Mouse (Mus musculus) midbrain, embryonic 13.5 days (tissue): ENCODE data around the gene Aox1. TPM values are rescaled to one million over a fixed set of nuclear protein-coding genes. Genes with fewer than 3 reads are reported as not detected.

Experiments used
- ATAC-seq: fragments of 200-750 bp; cut with Nextera tagmentation; 2 replicates; pipeline ENCODE4 v1.8.0; 2017; ENCODE audit warnings: mild to moderate bottlenecking, moderate TSS enrichment, moderate library complexity
- H3K27ac ChIP-seq: fragments of 300-500 bp; sonication (generic); 2 replicates; pipeline ENCODE4 v1.5.1; 2015; ENCODE audit warnings: inconsistent platforms, mild to moderate bottlenecking, moderate library complexity
- H3K27me3 ChIP-seq: fragments of 300-500 bp; sonication (generic); 2 replicates; pipeline ENCODE4 v1.6.1; 2015; ENCODE audit warnings: mild to moderate bottlenecking, inconsistent platforms
- H3K36me3 ChIP-seq: fragments of 300-500 bp; sonication (generic); 2 replicates; pipeline ENCODE4 v1.6.1; 2015; ENCODE audit warnings: mild to moderate bottlenecking, inconsistent platforms
- H3K4me1 ChIP-seq: fragments of 300-500 bp; sonication (generic); replicated peaks from 2 replicates; pipeline ENCODE4 v1.6.1; 2015; ENCODE audit warnings: inconsistent platforms
- H3K4me2 ChIP-seq: fragments of 300-500 bp; sonication (generic); replicated peaks from 2 replicates; pipeline ENCODE4 v1.6.1; 2015; ENCODE audit warnings: moderate library complexity, mild to moderate bottlenecking, inconsistent platforms
- H3K4me3 ChIP-seq: fragments of 300-500 bp; sonication (generic); replicated peaks from 2 replicates; pipeline ENCODE4 v1.5.1; 2015; ENCODE audit warnings: mild to moderate bottlenecking, inconsistent platforms
- H3K9ac ChIP-seq: fragments of 300-500 bp; sonication (generic); replicated peaks from 2 replicates; pipeline ENCODE4 v1.6.1; 2015; ENCODE audit warnings: mild to moderate bottlenecking, inconsistent platforms
- H3K9me3 ChIP-seq: fragments of 300-500 bp; sonication (generic); 2 replicates; pipeline ENCODE4 v1.6.1; 2016; ENCODE audit warnings: mild to moderate bottlenecking, inconsistent platforms
- WGBS: fragments of 180-500 bp; shearing (Covaris S2); methylation state at CpG from one replicate; pipeline ENCODE4 v1.1.7; 2015; 5-methylcytosine and 5-hydroxymethylcytosine counted together
- polyA plus RNA-seq: library from polyadenylated mRNA; unstranded; fragments of >200 nt; fragmentation: Nextera tagmentation; extraction: Ambion mirVana; gene quantifications from 2 replicates; pipeline ENCODE4 v1.2.1, GENCODE M21; 2015

Gene Aox1
- polyA plus RNA-seq, 1 experiment from 2014 or later: 0.12 TPM

DNA sequence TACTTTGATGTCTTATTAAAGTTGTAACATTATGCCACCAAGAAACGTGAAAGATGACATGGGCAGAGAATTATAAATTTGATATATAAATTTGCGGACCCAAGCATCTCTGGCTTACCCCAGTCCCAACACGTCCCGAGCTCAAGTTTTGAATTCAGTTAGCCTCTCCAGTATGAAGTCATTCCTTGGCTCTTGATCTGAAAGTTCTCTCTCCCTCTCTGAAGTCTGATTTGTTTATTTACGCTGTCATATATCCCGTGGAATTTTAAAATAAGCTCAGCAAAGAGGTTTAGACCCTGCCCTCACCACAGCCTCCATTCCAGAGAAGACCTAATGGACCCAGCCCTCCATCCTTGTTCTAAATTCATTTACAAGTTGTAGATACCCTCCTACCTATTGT is 39.5 kb downstream of the Aox1 start:
- Histone ChIP-seq H3K9ac (no peak overlapping the region), H3K9me3 (no peaks in the 10 kb centered on the region), H3K27ac (no peak overlapping the region), H3K4me3 (no peak overlapping the region), H3K4me2 (no peak overlapping the region), H3K36me3 (no peaks in the 10 kb centered on the region), H3K4me1 (peaks cover 3% of the 10 kb centered on the region; the same call in 1 of the 2 replicates), H3K27me3 (no peaks in the 10 kb centered on the region)
- ATAC-seq: no peak
- 91% methylated on average over 6 of the region's 6 CpGs for WGBS

DNA sequence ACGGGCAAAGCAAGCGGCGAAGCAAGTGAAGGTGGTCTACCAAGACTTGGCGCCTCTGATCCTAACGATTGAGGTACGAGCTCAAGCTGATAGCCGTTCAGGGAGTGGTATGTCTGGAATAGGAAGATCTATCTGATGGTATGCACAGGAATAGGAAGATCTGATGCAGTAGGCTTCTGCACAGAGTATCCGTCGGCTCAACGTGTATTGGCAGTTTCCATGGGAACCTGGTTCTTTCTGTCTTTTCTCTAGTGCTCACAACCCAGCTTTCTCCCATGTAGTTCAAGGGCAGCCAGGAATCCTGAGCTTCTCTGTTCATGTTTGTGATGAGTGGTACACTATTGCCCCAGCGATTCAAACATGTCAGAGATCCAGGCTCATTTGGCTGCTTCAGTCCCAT is 40.4 kb downstream of the Aox1 start:
- Histone ChIP-seq H3K27ac (no peak overlapping the region), H3K27me3 (no peaks in the 10 kb centered on the region), H3K4me2 (no peak overlapping the region), H3K36me3 (no peaks in the 10 kb centered on the region), H3K4me3 (no peak overlapping the region), H3K9me3 (no peaks in the 10 kb centered on the region), H3K4me1 (peaks cover 3% of the 10 kb centered on the region; the same call in 1 of the 2 replicates), H3K9ac (no peak overlapping the region)
- no peak for ATAC-seq
- WGBS: 91% methylated on average over 11 of the region's 11 CpGs

DNA sequence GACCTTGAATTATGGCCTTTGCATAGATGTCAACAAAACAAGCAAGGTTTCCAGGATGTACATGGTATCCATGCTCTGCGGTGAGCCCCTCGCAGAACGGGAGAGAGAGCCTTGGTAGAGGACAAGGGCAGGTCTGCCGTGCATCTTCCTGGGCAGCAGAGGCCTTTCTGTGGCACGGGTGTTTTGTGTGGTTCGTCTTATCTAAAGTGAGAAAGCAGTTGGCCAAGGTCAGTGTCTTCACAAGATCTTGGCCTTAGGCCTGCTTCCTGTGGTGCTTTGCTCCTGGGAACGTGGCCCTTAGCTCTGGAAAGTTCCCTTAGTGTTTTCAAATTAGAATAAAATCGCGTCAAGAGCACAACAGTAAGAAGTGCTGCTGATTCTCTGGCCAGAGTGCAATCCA is 41.3 kb downstream of the Aox1 start:
- 89% methylated on average over 9 of the region's 9 CpGs for WGBS
- Histone ChIP-seq H3K27ac (no peak overlapping the region), H3K9ac (no peak overlapping the region)

DNA sequence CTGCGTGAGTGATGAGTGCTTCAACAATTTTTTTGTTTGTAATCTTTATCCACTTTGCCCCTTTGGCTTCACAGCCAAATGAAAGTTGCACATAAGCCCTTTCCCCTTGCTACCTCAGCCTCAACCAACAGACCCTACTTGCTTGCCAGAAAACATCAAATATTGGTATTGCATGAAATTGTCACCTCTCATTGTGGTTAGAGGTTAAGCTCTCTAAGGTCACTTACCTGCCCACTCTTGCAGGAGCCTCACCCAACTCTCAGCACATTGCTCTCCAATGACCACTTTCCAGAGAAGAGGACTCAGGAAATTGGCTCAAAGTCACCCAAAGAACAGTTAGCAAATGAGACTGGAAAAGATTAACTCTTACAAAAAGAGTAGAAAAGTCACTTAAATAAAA is 41.8 kb downstream of the Aox1 start:
- Histone ChIP-seq H3K4me1 (peaks cover 3% of the 10 kb centered on the region; the same call in 1 of the 2 replicates), H3K27me3 (no peaks in the 10 kb centered on the region), H3K4me2 (no peak overlapping the region), H3K36me3 (no peaks in the 10 kb centered on the region), H3K27ac (no peak overlapping the region), H3K4me3 (no peak overlapping the region), H3K9ac (no peak overlapping the region), H3K9me3 (no peaks in the 10 kb centered on the region)
- ATAC-seq: no peak
- WGBS: 91% methylated on average over 1 of the region's 1 CpGs

More for the DNA sequence above, 41.3 kb downstream of the Aox1 start:
- no peaks in the 10 kb centered on the region for H3K36me3 ChIP-seq
- no peaks in the 10 kb centered on the region for H3K27me3 ChIP-seq
- H3K4me2 ChIP-seq: no peak overlapping the region
- H3K4me3 ChIP-seq: no peak overlapping the region
- no peaks in the 10 kb centered on the region for H3K9me3 ChIP-seq
- ATAC-seq: no peak
- H3K4me1 ChIP-seq: peaks cover 3% of the 10 kb centered on the region; the same call in 1 of the 2 replicates

DNA sequence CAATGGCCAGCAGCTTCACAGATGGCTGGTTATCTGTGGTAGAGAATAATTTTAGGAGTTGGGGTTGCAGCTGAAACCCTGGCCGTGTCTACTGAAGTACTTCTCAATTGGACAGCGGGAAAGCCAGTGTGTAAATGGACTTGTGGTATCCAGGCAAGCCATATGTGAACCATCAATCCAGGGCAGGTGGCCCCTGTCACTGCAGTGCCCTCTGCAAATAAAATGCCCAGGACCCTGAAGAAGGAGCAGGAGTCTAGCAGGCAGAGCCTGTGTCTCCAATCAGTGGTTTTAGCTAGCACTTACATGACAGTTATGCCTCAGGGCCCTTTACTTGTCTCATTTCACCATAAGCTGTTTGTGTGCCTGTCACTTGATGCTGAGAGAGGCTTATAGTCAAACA is 42.7 kb downstream of the Aox1 start:
- ATAC-seq: no peak
- WGBS: 91% methylated on average over 2 of the region's 2 CpGs
- no peaks in the 10 kb centered on the region for H3K27me3 ChIP-seq
- no peaks in the 10 kb centered on the region for H3K9me3 ChIP-seq
- no peaks in the 10 kb centered on the region for H3K36me3 ChIP-seq
- H3K4me3 ChIP-seq: no peak overlapping the region
- H3K9ac ChIP-seq: no peak overlapping the region
- H3K4me2 ChIP-seq: no peak overlapping the region
- H3K4me1 ChIP-seq: peaks cover 3% of the 10 kb centered on the region; the same call in 1 of the 2 replicates
- H3K27ac ChIP-seq: no peak overlapping the region

DNA sequence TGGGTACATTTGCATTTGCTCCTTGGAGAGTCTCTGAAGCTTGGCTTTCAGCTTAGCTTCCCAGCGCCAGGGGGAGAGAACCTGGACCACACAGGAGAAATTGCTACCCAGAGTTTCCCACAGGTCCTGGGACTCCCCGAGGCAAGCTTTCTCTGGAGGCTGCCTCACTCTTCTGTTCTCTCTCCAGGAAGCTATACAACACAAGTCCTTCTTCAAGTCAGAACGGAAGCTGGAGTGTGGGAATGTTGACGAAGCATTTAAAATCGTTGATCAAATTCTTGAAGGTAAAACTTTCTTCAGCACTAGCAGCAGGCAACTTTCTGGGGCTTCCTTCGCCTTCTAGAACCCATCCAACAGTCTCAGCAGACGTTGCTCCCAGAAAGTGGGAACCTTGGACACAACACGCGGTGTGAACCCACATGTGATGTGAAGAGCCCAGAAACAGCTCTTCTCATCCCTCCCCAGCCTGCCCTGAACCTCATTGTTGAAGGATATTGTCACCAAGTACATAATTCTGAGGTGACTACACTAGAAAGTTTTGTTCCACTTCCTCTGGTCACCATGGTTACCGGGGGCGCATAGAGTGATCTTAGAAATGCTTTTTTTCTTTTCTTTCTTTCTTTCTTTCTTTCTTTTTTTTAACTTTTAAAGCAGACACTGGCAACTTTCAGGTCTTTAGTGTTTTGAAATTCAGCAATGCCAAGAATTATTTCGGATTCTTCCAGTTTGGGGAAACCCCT is 43.4 kb downstream of the Aox1 start:
- H3K4me1 ChIP-seq: peaks cover 3% of the 10 kb centered on the region; the same call in 1 of the 2 replicates
- H3K4me2 ChIP-seq: no peak overlapping the region
- no peak overlapping the region for H3K27ac ChIP-seq
- no peak overlapping the region for H3K4me3 ChIP-seq
- no peaks in the 10 kb centered on the region for H3K27me3 ChIP-seq
- ATAC-seq: no peak
- H3K9ac ChIP-seq: no peak overlapping the region
- WGBS: 76% methylated on average over 12 of the region's 12 CpGs
- no peaks in the 10 kb centered on the region for H3K36me3 ChIP-seq
- no peaks in the 10 kb centered on the region for H3K9me3 ChIP-seq

DNA sequence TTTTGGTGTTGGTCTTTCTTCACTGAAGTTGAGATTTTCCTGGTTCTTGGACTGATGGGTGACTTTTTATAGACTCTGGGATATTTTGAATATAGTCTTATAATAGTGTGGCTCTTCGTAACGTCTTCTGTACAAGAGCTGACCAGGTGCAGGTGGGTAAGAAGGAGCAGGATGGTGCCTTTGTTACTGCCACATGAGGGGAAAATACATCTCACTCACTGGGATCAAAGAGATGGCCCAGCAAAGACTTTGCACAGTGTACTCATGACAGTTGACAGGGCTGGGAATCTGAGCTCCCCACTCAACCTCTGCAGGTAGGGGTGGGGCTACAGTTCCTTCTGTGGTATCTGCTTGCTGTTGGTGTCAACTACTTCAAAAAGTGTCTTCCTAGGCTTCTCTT is 44.5 kb downstream of the Aox1 start:
- H3K9me3 ChIP-seq: no peaks in the 10 kb centered on the region
- no peak overlapping the region for H3K4me2 ChIP-seq
- H3K9ac ChIP-seq: no peak overlapping the region
- no peak overlapping the region for H3K27ac ChIP-seq
- H3K36me3 ChIP-seq: no peaks in the 10 kb centered on the region
- H3K4me1 ChIP-seq: peaks cover 3% of the 10 kb centered on the region; the same call in 1 of the 2 replicates
- H3K4me3 ChIP-seq: no peak overlapping the region
- WGBS: 93% methylated on average over 2 of the region's 2 CpGs
- ATAC-seq: no peak
- no peaks in the 10 kb centered on the region for H3K27me3 ChIP-seq

DNA sequence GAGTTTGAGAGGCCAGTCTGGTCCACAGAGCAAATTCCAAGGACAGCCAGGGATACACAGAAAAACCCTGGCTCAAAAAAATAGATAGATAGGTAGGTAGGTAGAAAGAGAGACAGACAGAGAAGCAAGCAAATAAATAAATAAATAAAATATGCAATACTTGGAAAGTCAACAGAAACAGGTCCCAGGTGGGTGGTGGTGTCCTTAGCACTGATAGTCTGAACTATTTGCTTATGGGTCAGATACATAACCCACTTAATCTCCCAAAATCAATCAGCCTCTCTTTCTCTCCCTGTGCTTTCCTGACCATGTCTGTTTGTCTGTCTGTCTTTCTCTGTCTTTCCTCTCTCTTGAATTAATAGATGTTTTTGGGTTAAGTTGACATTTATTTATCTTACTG is 48.2 kb downstream of the Aox1 start:
- H3K9ac ChIP-seq: no peak overlapping the region
- peaks cover 2% of the 10 kb centered on the region; the same call in 1 of the 2 replicates for H3K4me1 ChIP-seq
- H3K27ac ChIP-seq: no peak overlapping the region
- H3K27me3 ChIP-seq: no peaks in the 10 kb centered on the region
- H3K4me2 ChIP-seq: no peak overlapping the region
- H3K9me3 ChIP-seq: no peaks in the 10 kb centered on the region
- no peak for ATAC-seq
- H3K4me3 ChIP-seq: no peak overlapping the region
- H3K36me3 ChIP-seq: no peaks in the 10 kb centered on the region

DNA sequence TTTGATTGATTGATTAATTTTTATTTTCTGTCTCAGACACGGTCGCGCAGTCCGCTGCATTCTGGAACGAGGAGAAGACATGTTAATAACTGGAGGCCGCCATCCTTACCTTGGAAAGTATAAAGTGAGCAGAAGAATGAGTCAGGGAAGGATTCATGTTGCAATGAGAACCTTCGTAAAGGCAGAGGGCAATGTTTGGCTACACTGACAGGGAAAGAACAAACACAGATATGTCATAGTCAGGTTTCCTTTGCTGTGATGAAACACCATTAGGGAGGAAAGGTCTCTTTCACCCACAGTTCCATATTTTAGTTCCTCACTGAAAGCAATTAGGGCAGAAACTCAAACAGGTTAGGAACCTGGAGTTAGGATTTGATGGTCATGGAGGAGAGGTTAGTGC is 48.7 kb downstream of the Aox1 start:
- H3K27ac ChIP-seq: no peak overlapping the region
- no peaks in the 10 kb centered on the region for H3K4me1 ChIP-seq
- no peaks in the 10 kb centered on the region for H3K27me3 ChIP-seq
- H3K4me2 ChIP-seq: no peak overlapping the region
- H3K4me3 ChIP-seq: no peak overlapping the region
- no peak for ATAC-seq
- no peak overlapping the region for H3K9ac ChIP-seq
- H3K36me3 ChIP-seq: no peaks in the 10 kb centered on the region
- no peaks in the 10 kb centered on the region for H3K9me3 ChIP-seq
- WGBS: 93% methylated on average over 7 of the region's 7 CpGs

DNA sequence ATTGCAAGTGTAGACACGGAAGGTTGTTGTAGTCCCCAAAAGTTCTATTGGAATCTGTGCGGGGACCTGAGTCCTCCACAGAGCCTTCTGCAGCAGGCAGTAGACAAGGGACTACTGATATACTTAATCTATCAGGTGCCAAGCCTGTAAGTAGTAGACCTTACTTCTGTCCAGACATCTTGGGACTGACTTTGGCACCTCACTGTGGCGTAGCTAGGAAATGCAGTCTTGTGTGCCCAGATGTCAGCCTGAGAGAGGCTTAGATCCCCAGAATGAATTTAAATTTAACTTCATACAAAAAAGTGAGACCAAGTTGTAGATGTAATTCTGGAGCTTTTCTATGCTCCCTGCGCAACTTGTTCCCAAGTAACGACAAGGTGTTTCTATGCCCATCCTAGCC is 50.0 kb downstream of the Aox1 start:
- no peaks in the 10 kb centered on the region for H3K36me3 ChIP-seq
- no peak for ATAC-seq
- H3K9me3 ChIP-seq: no peaks in the 10 kb centered on the region
- H3K27me3 ChIP-seq: no peaks in the 10 kb centered on the region
- no peak overlapping the region for H3K4me2 ChIP-seq
- no peak overlapping the region for H3K27ac ChIP-seq
- WGBS: 92% methylated on average over 5 of the region's 5 CpGs
- no peak overlapping the region for H3K4me3 ChIP-seq
- H3K4me1 ChIP-seq: no peaks in the 10 kb centered on the region
- no peak overlapping the region for H3K9ac ChIP-seq

DNA sequence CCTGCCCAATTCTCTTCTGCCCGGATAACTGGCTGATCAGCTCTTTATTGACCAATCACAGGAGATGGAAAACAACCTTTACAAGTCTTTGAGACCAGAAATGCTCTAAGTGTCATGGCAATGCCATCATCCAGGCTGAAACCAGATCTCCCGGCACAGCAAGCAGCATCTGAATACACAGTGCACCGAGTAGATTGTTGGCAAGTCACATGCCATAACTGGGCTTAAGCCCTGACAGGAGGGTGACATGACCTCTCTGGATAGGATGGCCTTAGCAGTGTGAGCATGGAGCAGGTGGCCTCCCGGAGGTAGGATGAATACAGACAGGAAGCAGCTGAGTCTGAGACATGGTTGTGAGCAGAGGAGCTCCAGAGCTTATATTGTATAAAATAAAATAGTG is 50.7 kb downstream of the Aox1 start:
- Histone ChIP-seq H3K4me3 (no peak overlapping the region), H3K4me1 (no peaks in the 10 kb centered on the region), H3K4me2 (no peak overlapping the region), H3K9me3 (no peaks in the 10 kb centered on the region), H3K9ac (no peak overlapping the region), H3K27ac (no peak overlapping the region), H3K27me3 (no peaks in the 10 kb centered on the region), H3K36me3 (no peaks in the 10 kb centered on the region)
- 85% methylated on average over 4 of the region's 4 CpGs for WGBS
- ATAC-seq: no peak

DNA sequence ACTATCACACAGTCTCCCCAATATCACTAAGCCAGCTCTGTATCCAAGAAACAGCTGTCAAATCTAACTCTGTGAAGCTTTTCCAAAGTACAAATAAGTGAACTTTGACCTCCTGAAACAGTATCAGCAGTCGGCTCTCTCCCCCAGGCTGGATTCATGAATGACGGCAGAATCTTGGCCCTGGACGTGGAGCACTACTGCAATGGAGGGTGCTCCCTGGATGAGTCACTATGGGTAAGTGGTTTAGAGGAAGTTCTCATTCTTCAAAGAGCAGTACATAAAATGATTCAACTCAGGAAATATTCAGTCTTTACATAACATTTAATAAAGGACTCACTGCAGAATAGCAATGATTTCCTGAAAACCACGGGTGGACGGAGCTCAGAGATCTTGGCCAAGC is 51.6 kb downstream of the Aox1 start:
- ATAC-seq: no peak
- Histone ChIP-seq H3K9ac (no peak overlapping the region), H3K36me3 (no peaks in the 10 kb centered on the region), H3K27ac (no peak overlapping the region), H3K4me3 (no peak overlapping the region), H3K4me2 (no peak overlapping the region), H3K9me3 (no peaks in the 10 kb centered on the region), H3K4me1 (no peaks in the 10 kb centered on the region), H3K27me3 (no peaks in the 10 kb centered on the region)
- 89% methylated on average over 5 of the region's 5 CpGs for WGBS

DNA sequence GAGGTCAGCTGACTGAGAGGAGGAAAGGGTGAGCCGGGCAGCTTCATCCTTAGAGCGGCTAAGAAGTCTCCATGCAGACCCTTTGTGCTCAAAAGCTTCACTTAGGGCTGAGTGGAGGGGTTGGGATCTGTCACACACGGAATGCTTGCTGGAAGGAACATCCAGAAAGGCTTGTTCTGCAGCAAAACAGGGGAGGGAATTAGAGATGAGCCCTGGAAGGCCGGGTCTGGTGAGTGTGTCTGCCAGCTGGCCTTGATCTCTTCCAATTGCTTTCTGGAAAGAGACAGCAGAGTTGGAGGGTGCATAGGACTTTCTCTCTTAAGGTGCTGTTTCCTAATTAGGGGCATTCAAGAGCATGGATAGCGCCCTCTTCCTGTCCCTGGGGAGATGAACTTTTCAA is 59.6 kb downstream of the Aox1 start:
- H3K4me3 ChIP-seq: no peak overlapping the region
- H3K4me2 ChIP-seq: no peak overlapping the region
- no peaks in the 10 kb centered on the region for H3K9me3 ChIP-seq
- no peak overlapping the region for H3K27ac ChIP-seq
- no peaks in the 10 kb centered on the region for H3K27me3 ChIP-seq
- no peaks in the 10 kb centered on the region for H3K4me1 ChIP-seq
- no peak for ATAC-seq
- H3K36me3 ChIP-seq: no peaks in the 10 kb centered on the region
- 69% methylated on average over 5 of the region's 5 CpGs for WGBS
- H3K9ac ChIP-seq: no peak overlapping the region
